Mouse (Mus musculus): ENCODE results near the gene Ppp2r1b. TPM values are rescaled to one million over a fixed set of nuclear protein-coding genes. Genes with fewer than 3 reads are reported as not detected.

Ppp2r1b gene
- polyA plus RNA-seq, 1 experiment from 2014 or later = 78.9 TPM

GRCm38 (mm10) chr9:50922363-50923153, 77.5 kb downstream of the Ppp2r1b start:
- Histone ChIP-seq H3K4me3 (ENCODE audit: low read depth, low read length) (no peak overlapping the region), H3K27ac (ENCODE audit: low read depth, low read length) (no peak overlapping the region), H3K9ac (ENCODE audit: low read length) (no peak overlapping the region), H3K27me3 (replicated peaks; ENCODE audit: control insufficient read depth, insufficient read depth, low read length) (no peaks in the 10 kb centered on the region), H3K4me2 (ENCODE audit: low read length) (no peak overlapping the region), H3K4me1 (ENCODE audit: control insufficient read depth, insufficient read depth, low read length) (no peaks in the 10 kb centered on the region), H3K9me3 (replicated peaks; ENCODE audit: control insufficient read depth, low read length) (no peaks in the 10 kb centered on the region), H3K36me3 (ENCODE audit: control insufficient read depth, insufficient read depth, low read length) (no peaks in the 10 kb centered on the region)
- 85% methylated on average over 5 of the region's 5 CpGs for WGBS
- DNase-seq (ENCODE audit: low spot score) (no peak), ATAC-seq (no peak)

GRCm38 (mm10) chr9:50924454-50924853, 79.4 kb downstream of the Ppp2r1b start:
- Histone ChIP-seq H3K36me3 (ENCODE audit: control insufficient read depth, insufficient read depth, low read length) (no peaks in the 10 kb centered on the region), H3K27ac (ENCODE audit: low read depth, low read length) (no peak overlapping the region), H3K9ac (ENCODE audit: low read length) (no peak overlapping the region), H3K4me1 (ENCODE audit: control insufficient read depth, insufficient read depth, low read length) (no peaks in the 10 kb centered on the region), H3K4me3 (ENCODE audit: low read depth, low read length) (no peak overlapping the region), H3K9me3 (replicated peaks; ENCODE audit: control insufficient read depth, low read length) (no peaks in the 10 kb centered on the region), H3K27me3 (replicated peaks; ENCODE audit: control insufficient read depth, insufficient read depth, low read length) (no peaks in the 10 kb centered on the region), H3K4me2 (ENCODE audit: low read length) (no peak overlapping the region)
- DNase-seq (ENCODE audit: low spot score) = no peak
- ATAC-seq = no peak

- H3K9ac ChIP-seq (ENCODE audit: low read length) = no peak overlapping the region
- no peaks in the 10 kb centered on the region for H3K36me3 ChIP-seq (ENCODE audit: control insufficient read depth, insufficient read depth, low read length)
- H3K9me3 ChIP-seq (replicated peaks; ENCODE audit: control insufficient read depth, low read length) = no peaks in the 10 kb centered on the region
- DNase-seq (ENCODE audit: low spot score) (no peak), ATAC-seq (no peak)
- H3K4me3 ChIP-seq (ENCODE audit: low read depth, low read length) = no peak overlapping the region
- H3K27me3 ChIP-seq (replicated peaks; ENCODE audit: control insufficient read depth, insufficient read depth, low read length) = no peaks in the 10 kb centered on the region
- no peaks in the 10 kb centered on the region for H3K4me1 ChIP-seq (ENCODE audit: control insufficient read depth, insufficient read depth, low read length)
- H3K27ac ChIP-seq (ENCODE audit: low read depth, low read length) = no peak overlapping the region
- 96% methylated on average over 4 of the region's 4 CpGs for WGBS
- no peak overlapping the region for H3K4me2 ChIP-seq (ENCODE audit: low read length)
Observed at GRCm38 (mm10) chr9:50925801-50926200, 80.7 kb downstream of the Ppp2r1b start.

GRCm38 (mm10) chr9:50929986-50930385, 84.9 kb downstream of the Ppp2r1b start:
- H3K4me3 ChIP-seq (ENCODE audit: low read depth, low read length) = no peak overlapping the region
- H3K4me2 ChIP-seq (ENCODE audit: low read length) = no peak overlapping the region
- H3K9ac ChIP-seq (ENCODE audit: low read length) = no peak overlapping the region
- H3K9me3 ChIP-seq (replicated peaks; ENCODE audit: control insufficient read depth, low read length) = no peaks in the 10 kb centered on the region
- no peak for DNase-seq (ENCODE audit: low spot score)
- H3K4me1 ChIP-seq (ENCODE audit: control insufficient read depth, insufficient read depth, low read length) = no peaks in the 10 kb centered on the region
- no peaks in the 10 kb centered on the region for H3K36me3 ChIP-seq (ENCODE audit: control insufficient read depth, insufficient read depth, low read length)
- no peak overlapping the region for H3K27ac ChIP-seq (ENCODE audit: low read depth, low read length)
- ATAC-seq = no peak
- H3K27me3 ChIP-seq (replicated peaks; ENCODE audit: control insufficient read depth, insufficient read depth, low read length) = no peaks in the 10 kb centered on the region

GRCm38 (mm10) chr9:50941804-50942401, 96.8 kb downstream of the Ppp2r1b start:
- Histone ChIP-seq H3K4me1 (ENCODE audit: control insufficient read depth, insufficient read depth, low read length) (no peaks in the 10 kb centered on the region), H3K9ac (ENCODE audit: low read length) (no peak overlapping the region), H3K27ac (ENCODE audit: low read depth, low read length) (no peak overlapping the region), H3K4me2 (ENCODE audit: low read length) (no peak overlapping the region), H3K36me3 (ENCODE audit: control insufficient read depth, insufficient read depth, low read length) (no peaks in the 10 kb centered on the region), H3K9me3 (replicated peaks; ENCODE audit: control insufficient read depth, low read length) (no peaks in the 10 kb centered on the region), H3K27me3 (replicated peaks; ENCODE audit: control insufficient read depth, insufficient read depth, low read length) (no peaks in the 10 kb centered on the region), H3K4me3 (ENCODE audit: low read depth, low read length) (no peak overlapping the region)
- no peak for DNase-seq (ENCODE audit: low spot score)
- WGBS = 95% methylated on average over 3 of the region's 3 CpGs
- no peak for ATAC-seq

- H3K36me3 ChIP-seq (ENCODE audit: control insufficient read depth, insufficient read depth, low read length) = no peaks in the 10 kb centered on the region
- no peak overlapping the region for H3K4me3 ChIP-seq (ENCODE audit: low read depth, low read length)
- no peak overlapping the region for H3K4me2 ChIP-seq (ENCODE audit: low read length)
- no peak overlapping the region for H3K9ac ChIP-seq (ENCODE audit: low read length)
- H3K9me3 ChIP-seq (replicated peaks; ENCODE audit: control insufficient read depth, low read length) = no peaks in the 10 kb centered on the region
- H3K4me1 ChIP-seq (ENCODE audit: control insufficient read depth, insufficient read depth, low read length) = no peaks in the 10 kb centered on the region
- no peak overlapping the region for H3K27ac ChIP-seq (ENCODE audit: low read depth, low read length)
- H3K27me3 ChIP-seq (replicated peaks; ENCODE audit: control insufficient read depth, insufficient read depth, low read length) = no peaks in the 10 kb centered on the region
- 51% methylated on average over 2 of the region's 2 CpGs for WGBS
- ATAC-seq (no peak), DNase-seq (ENCODE audit: low spot score) (peak; percentile 23)
Observed at GRCm38 (mm10) chr9:50942711-50943110, 97.6 kb downstream of the Ppp2r1b start.

Other genes with a start within 250 kb of the Ppp2r1b start
- 261 and 273 TPM in 2 replicates for gene Sdhd, start 241.5 kb upstream of the Ppp2r1b start, polyA plus RNA-seq (2014; fragmentation: Nextera tagmentation; extraction: Ambion mirVana)
- 388 and 475 TPM in 2 replicates for gene Timm8b, start 241.4 kb upstream of the Ppp2r1b start, polyA plus RNA-seq (2014; fragmentation: Nextera tagmentation; extraction: Ambion mirVana)
- gene Pih1d2, start 228.0 kb upstream of the Ppp2r1b start, polyA plus RNA-seq (2014; fragmentation: Nextera tagmentation; extraction: Ambion mirVana) = 5.1 and 5.8 TPM in 2 replicates
- 18.3 and 22.0 TPM in 2 replicates for gene Nkapd1, start 227.8 kb upstream of the Ppp2r1b start, polyA plus RNA-seq (2014; fragmentation: Nextera tagmentation; extraction: Ambion mirVana)
- 50.9 and 55.0 TPM in 2 replicates for gene Dlat, start 185.5 kb upstream of the Ppp2r1b start, polyA plus RNA-seq (2014; fragmentation: Nextera tagmentation; extraction: Ambion mirVana)
- gene Dixdc1, start 105.8 kb upstream of the Ppp2r1b start, polyA plus RNA-seq (2014; fragmentation: Nextera tagmentation; extraction: Ambion mirVana) = 21.6 and 27.1 TPM in 2 replicates
- 1.0 and 1.1 TPM in 2 replicates for gene 2310030G06Rik, start 98.8 kb upstream of the Ppp2r1b start, polyA plus RNA-seq (2014; fragmentation: Nextera tagmentation; extraction: Ambion mirVana)
- 9.7 and 12.6 TPM in 2 replicates for gene Cryab, start 94.0 kb upstream of the Ppp2r1b start, polyA plus RNA-seq (2014; fragmentation: Nextera tagmentation; extraction: Ambion mirVana)
- 0.70 TPM in 1 of 2 replicates, not detected in the other for gene Hspb2, start 92.9 kb upstream of the Ppp2r1b start, polyA plus RNA-seq (2014; fragmentation: Nextera tagmentation; extraction: Ambion mirVana)
- gene Fdxacb1, start 77.1 kb upstream of the Ppp2r1b start, polyA plus RNA-seq (2014; fragmentation: Nextera tagmentation; extraction: Ambion mirVana) = 10.0 and 10.1 TPM in 2 replicates
- 49.2 and 54.9 TPM in 2 replicates for gene Alg9, start 70.3 kb upstream of the Ppp2r1b start, polyA plus RNA-seq (2014; fragmentation: Nextera tagmentation; extraction: Ambion mirVana)
- gene 1110032A03Rik, start 69.8 kb upstream of the Ppp2r1b start, polyA plus RNA-seq (2014; fragmentation: Nextera tagmentation; extraction: Ambion mirVana) = 55.1 and 65.0 TPM in 2 replicates
- gene Sik2, start 163.8 kb downstream of the Ppp2r1b start, polyA plus RNA-seq (2014; fragmentation: Nextera tagmentation; extraction: Ambion mirVana) = 12.6 and 14.3 TPM in 2 replicates
- gene Btg4, start 215.6 kb downstream of the Ppp2r1b start, polyA plus RNA-seq (2014; fragmentation: Nextera tagmentation; extraction: Ambion mirVana) = not detected in 2 replicates
- gene Layn, start 231.8 kb downstream of the Ppp2r1b start, polyA plus RNA-seq (2014; fragmentation: Nextera tagmentation; extraction: Ambion mirVana) = 1.7 and 2.1 TPM in 2 replicates